Mouse (Mus musculus): Measurements from ENCODE around the gene Smim8.
"Not testable (repeated sequence)": the region's sequence is repeated elsewhere in the genome, so short reads cannot be mapped to it uniquely, and the experiment has no call there.

Gene Smim8

GRCm38 (mm10) chr4:34777677-34778527 is at the start of gene Smim8:
TSS of gene Smim8 (minus strand) at chr4:34778423.
- peak; percentile 86 for DNase-seq

- no peak for DNase-seq
Measured at GRCm38 (mm10) chr4:34823901-34824300, 45.7 kb upstream of the Smim8 start.

- no peak for DNase-seq
Measured at GRCm38 (mm10) chr4:34819904-34820303, 41.7 kb upstream of the Smim8 start.

GRCm38 (mm10) chr4:34801166-34802034 is 23.2 kb upstream of the Smim8 start:
- DNase-seq, result no peak

- no peak for DNase-seq
Measured at GRCm38 (mm10) chr4:34798005-34798404, 19.8 kb upstream of the Smim8 start.

GRCm38 (mm10) chr4:34797294-34797983 is 19.2 kb upstream of the Smim8 start:
- no peak for DNase-seq

GRCm38 (mm10) chr4:34796294-34796693 is 18.1 kb upstream of the Smim8 start:
- DNase-seq, result no peak

GRCm38 (mm10) chr4:34786476-34786875 is 8.3 kb upstream of the Smim8 start:
- DNase-seq, result peak; percentile 45

GRCm38 (mm10) chr4:34785646-34786045 is 7.4 kb upstream of the Smim8 start:
- no peak for DNase-seq

- no peak for DNase-seq
Measured at GRCm38 (mm10) chr4:34784865-34785264, 6.6 kb upstream of the Smim8 start.

GRCm38 (mm10) chr4:34782730-34783129 is 4.5 kb upstream of the Smim8 start:
- DNase-seq, result no peak

- no peak for DNase-seq
Measured at GRCm38 (mm10) chr4:34771652-34772371, 6.4 kb downstream of the Smim8 start.

GRCm38 (mm10) chr4:34756163-34756562 is 22.1 kb downstream of the Smim8 start, which contains the start of gene Gm136:
TSS of gene Gm136 (minus strand) at chr4:34756263.
- no peak for DNase-seq

GRCm38 (mm10) chr4:34749236-34749635 is 29.0 kb downstream of the Smim8 start:
- peak; percentile 36 for DNase-seq

GRCm38 (mm10) chr4:34734461-34734860 is 43.8 kb downstream of the Smim8 start:
- no peak for DNase-seq

- not testable (repeated sequence) for DNase-seq
Measured at GRCm38 (mm10) chr4:34733415-34733814, 44.8 kb downstream of the Smim8 start.

- DNase-seq, result peak; percentile 37
Measured at GRCm38 (mm10) chr4:34729851-34730341, 48.3 kb downstream of the Smim8 start, which contains the start of gene Cfap206. TSS of gene Cfap206 (minus strand) at chr4:34730206.

GRCm38 (mm10) chr4:34725710-34726109 is 52.5 kb downstream of the Smim8 start:
- DNase-seq, result not testable (repeated sequence)

GRCm38 (mm10) chr4:34724306-34724705 is 53.9 kb downstream of the Smim8 start:
- DNase-seq, result no peak

GRCm38 (mm10) chr4:34723186-34723585 is 55.0 kb downstream of the Smim8 start:
- no peak for DNase-seq

- DNase-seq, result no peak
Measured at GRCm38 (mm10) chr4:34720127-34720895, 57.9 kb downstream of the Smim8 start.

All from kidney, adult 11 months (tissue).